Mouse (Mus musculus): ENCODE measurements at regions not wholly inside any gene's neighbourhood (a gene's known extent, or its start where the extent isn't known, plus 50 kb on each side); places are given as distances from the start of the nearest gene placed in this dataset.

DNA sequence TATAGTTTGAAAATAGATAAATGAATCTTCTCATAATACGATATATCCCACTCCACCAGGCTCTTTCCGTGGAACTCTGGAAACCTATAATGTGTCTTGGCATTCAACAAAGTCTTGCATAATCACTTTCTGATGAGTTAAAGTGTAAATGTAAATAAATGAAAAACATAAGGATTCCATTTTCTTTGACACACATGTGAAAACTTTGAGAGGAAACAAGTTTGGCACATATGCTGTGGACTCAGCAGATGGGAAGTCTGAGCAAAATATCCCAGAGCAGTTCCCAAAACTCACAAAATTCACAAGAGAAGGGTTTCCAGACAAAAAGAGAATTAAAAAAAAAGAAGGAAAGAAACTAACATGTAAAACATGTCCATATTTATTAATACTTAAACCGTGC, 645.3 kb upstream of the Adamts5 start:
- TF ChIP-seq CTCF (IDR thresholded peaks at IDR 0.05; ENCODE audit: borderline replicate concordance, insufficient read depth, low read depth, low read length) (no peak), POLR2A (IDR thresholded peaks at IDR 0.05; ENCODE audit: borderline replicate concordance, insufficient read depth, low read length) (no peak)
